Mouse (Mus musculus): ENCODE measurements around the gene Lsm12. TPM values are rescaled to one million over a fixed set of nuclear protein-coding genes. Genes with fewer than 3 reads are reported as not detected.

The Lsm12 gene
- polyA plus RNA-seq, 1 experiment from 2014 or later = 80.9 TPM

- Histone ChIP-seq H3K4me3 (replicated peaks; ENCODE audit: low read depth, low read length) (no peak overlapping the region), H3K9ac (replicated peaks; ENCODE audit: low read length) (no peak overlapping the region), H3K36me3 (ENCODE audit: control insufficient read depth, insufficient read depth, low read length) (peaks cover 1% of the 10 kb centered on the region; the same call in 1 of the 2 replicates), H3K27me3 (ENCODE audit: control insufficient read depth, insufficient read depth, low read length) (peaks cover 54% of the 10 kb centered on the region), H3K4me1 (ENCODE audit: control insufficient read depth, insufficient read depth, low read length) (0 out of 2 replicates have a peak, but pooled peaks cover 3% of the 10 kb centered on the region), H3K27ac (replicated peaks; ENCODE audit: low read depth, low read length) (no peak overlapping the region), H3K9me3 (ENCODE audit: control insufficient read depth, low read length) (no peaks in the 10 kb centered on the region), H3K4me2 (ENCODE audit: low read length) (no peak overlapping the region)
- ATAC-seq (ENCODE audit: low FRiP score, low TSS enrichment) (no peak), DNase-seq (no peak)
- WGBS = 9% methylated on average over 34 of the region's 34 CpGs
Observed at GRCm38 (mm10) chr11:102147213-102147989, 37.7 kb downstream of the Lsm12 start.

GRCm38 (mm10) chr11:102146531-102146930, 38.6 kb downstream of the Lsm12 start:
- ATAC-seq (ENCODE audit: low FRiP score, low TSS enrichment) (no peak), DNase-seq (no peak)
- peaks cover 56% of the 10 kb centered on the region for H3K27me3 ChIP-seq (ENCODE audit: control insufficient read depth, insufficient read depth, low read length)
- WGBS = 11% methylated on average over 17 of the region's 17 CpGs
- 0 out of 2 replicates have a peak, but pooled peaks cover 3% of the 10 kb centered on the region for H3K4me1 ChIP-seq (ENCODE audit: control insufficient read depth, insufficient read depth, low read length)
- H3K4me3 ChIP-seq (replicated peaks; ENCODE audit: low read depth, low read length) = no peak overlapping the region
- H3K4me2 ChIP-seq (ENCODE audit: low read length) = no peak overlapping the region
- H3K9ac ChIP-seq (replicated peaks; ENCODE audit: low read length) = no peak overlapping the region
- H3K36me3 ChIP-seq (ENCODE audit: control insufficient read depth, insufficient read depth, low read length) = no peaks in the 10 kb centered on the region
- H3K9me3 ChIP-seq (ENCODE audit: control insufficient read depth, low read length) = no peaks in the 10 kb centered on the region
- H3K27ac ChIP-seq (replicated peaks; ENCODE audit: low read depth, low read length) = no peak overlapping the region

DNA sequence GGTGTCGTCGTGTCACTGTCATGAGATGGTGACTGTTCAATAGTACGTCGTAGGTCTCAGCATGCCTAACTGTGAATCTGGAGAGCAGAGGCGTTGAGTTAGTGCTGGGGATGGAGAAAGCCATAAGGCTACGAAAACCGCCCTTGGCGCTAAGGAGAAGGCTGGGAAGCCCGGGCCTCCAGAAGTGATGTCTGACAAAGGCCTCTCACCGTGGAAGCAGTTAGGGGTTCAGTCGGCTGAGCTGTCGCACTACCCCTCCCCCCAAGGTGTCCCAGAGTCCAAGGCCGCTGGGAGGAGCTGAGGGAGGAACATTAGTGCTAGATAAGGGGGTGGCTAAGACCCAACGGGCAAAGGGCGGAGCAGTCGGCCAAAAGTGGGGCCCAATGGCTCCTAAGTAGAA, 39.1 kb downstream of the Lsm12 start:
- Histone ChIP-seq H3K4me1 (ENCODE audit: control insufficient read depth, insufficient read depth, low read length) (0 out of 2 replicates have a peak, but pooled peaks cover 3% of the 10 kb centered on the region), H3K9me3 (ENCODE audit: control insufficient read depth, low read length) (no peaks in the 10 kb centered on the region), H3K4me2 (ENCODE audit: low read length) (no peak overlapping the region), H3K9ac (replicated peaks; ENCODE audit: low read length) (no peak overlapping the region), H3K27ac (replicated peaks; ENCODE audit: low read depth, low read length) (no peak overlapping the region), H3K4me3 (replicated peaks; ENCODE audit: low read depth, low read length) (no peak overlapping the region), H3K36me3 (ENCODE audit: control insufficient read depth, insufficient read depth, low read length) (no peaks in the 10 kb centered on the region), H3K27me3 (ENCODE audit: control insufficient read depth, insufficient read depth, low read length) (peaks cover 56% of the 10 kb centered on the region)
- no peak for ATAC-seq (ENCODE audit: low FRiP score, low TSS enrichment)
- DNase-seq = no peak
- WGBS = 4% methylated on average over 16 of the region's 16 CpGs

DNA sequence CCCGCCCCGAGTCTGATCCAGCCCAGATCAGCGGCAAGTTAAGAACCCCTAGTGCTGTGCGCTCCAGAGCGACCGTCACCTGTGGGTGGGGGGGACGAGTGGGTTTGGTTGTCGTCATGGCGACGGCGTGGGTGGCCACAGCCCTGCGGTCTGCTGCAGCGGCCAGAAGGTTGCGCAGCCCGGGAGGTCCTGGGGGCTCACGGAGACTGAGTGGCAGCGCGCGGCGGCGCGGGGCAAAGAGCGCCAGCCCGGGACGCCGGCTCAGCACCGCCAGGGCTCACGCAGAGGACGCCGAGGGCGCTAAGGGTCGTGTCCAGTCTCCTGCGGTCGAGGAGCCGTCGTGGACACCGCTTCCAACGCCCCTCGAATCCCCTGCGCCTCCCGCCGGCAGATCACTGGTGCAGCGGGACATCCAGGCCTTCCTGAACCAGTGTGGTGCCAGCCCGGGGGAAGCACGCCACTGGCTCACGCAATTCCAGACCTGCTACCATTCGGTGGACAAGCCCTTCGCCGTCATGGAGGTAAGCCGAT, 39.6 kb downstream of the Lsm12 start, which contains the start of gene Nags:
Gene Nags (plus strand): TSS at position 43 of the 531 bp plus-strand sequence.
- DNase-seq (no peak), ATAC-seq (ENCODE audit: low FRiP score, low TSS enrichment) (no peak)
- Histone ChIP-seq H3K27ac (replicated peaks; ENCODE audit: low read depth, low read length) (no peak within 1 kb of the TSS), H3K9me3 (ENCODE audit: control insufficient read depth, low read length) (no peaks in the 10 kb centered on the region), H3K9ac (replicated peaks; ENCODE audit: low read length) (no peak within 1 kb of the TSS), H3K4me1 (ENCODE audit: control insufficient read depth, insufficient read depth, low read length) (0 out of 2 replicates have a peak, but pooled peaks cover 3% of the 10 kb centered on the region), H3K4me3 (replicated peaks; ENCODE audit: low read depth, low read length) (peak within 1 kb of the TSS; percentile 14; the same call in 1 of the 2 replicates), H3K36me3 (ENCODE audit: control insufficient read depth, insufficient read depth, low read length) (no peaks in the 10 kb centered on the region), H3K4me2 (ENCODE audit: low read length) (peak within 1 kb of the TSS; percentile 37), H3K27me3 (ENCODE audit: control insufficient read depth, insufficient read depth, low read length) (peaks cover 56% of the 10 kb centered on the region)
- 2% methylated on average over 50 of the region's 50 CpGs for WGBS

- peak overlapping the region; percentile 14; the same call in 1 of the 2 replicates for H3K4me3 ChIP-seq (replicated peaks; ENCODE audit: low read depth, low read length)
- DNase-seq (no peak), ATAC-seq (ENCODE audit: low FRiP score, low TSS enrichment) (no peak)
- no peaks in the 10 kb centered on the region for H3K9me3 ChIP-seq (ENCODE audit: control insufficient read depth, low read length)
- H3K36me3 ChIP-seq (ENCODE audit: control insufficient read depth, insufficient read depth, low read length) = no peaks in the 10 kb centered on the region
- 22% methylated on average over 13 of the region's 13 CpGs for WGBS
- H3K4me1 ChIP-seq (ENCODE audit: control insufficient read depth, insufficient read depth, low read length) = 0 out of 2 replicates have a peak, but pooled peaks cover 3% of the 10 kb centered on the region
- peaks cover 56% of the 10 kb centered on the region for H3K27me3 ChIP-seq (ENCODE audit: control insufficient read depth, insufficient read depth, low read length)
- no peak overlapping the region for H3K27ac ChIP-seq (replicated peaks; ENCODE audit: low read depth, low read length)
- peak overlapping the region; percentile 37 for H3K4me2 ChIP-seq (ENCODE audit: low read length)
- H3K9ac ChIP-seq (replicated peaks; ENCODE audit: low read length) = no peak overlapping the region
Observed at GRCm38 (mm10) chr11:102144957-102145470, 40.1 kb downstream of the Lsm12 start.

DNA sequence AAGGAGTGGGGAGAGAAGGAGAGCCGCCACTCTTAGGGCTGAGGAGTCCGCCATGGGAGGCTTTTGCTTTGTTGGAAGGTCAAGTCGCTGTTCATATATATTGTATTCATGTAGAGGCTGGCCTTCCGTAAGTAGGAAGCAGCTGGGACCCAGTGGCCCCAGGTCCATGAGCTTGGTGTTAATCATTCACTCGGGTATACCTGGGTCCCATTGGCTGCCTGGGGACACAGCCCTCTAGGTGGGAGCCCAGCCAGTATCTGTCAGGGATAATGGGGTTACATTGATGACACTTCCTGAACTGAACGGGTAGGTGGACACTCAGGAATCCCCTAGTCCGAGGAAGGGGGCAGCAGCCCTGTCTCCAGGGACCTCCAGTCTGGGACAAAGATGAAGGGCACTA, 42.7 kb downstream of the Lsm12 start:
- Histone ChIP-seq H3K9me3 (ENCODE audit: control insufficient read depth, low read length) (no peaks in the 10 kb centered on the region), H3K4me3 (replicated peaks; ENCODE audit: low read depth, low read length) (no peak overlapping the region), H3K36me3 (ENCODE audit: control insufficient read depth, insufficient read depth, low read length) (no peaks in the 10 kb centered on the region), H3K4me1 (ENCODE audit: control insufficient read depth, insufficient read depth, low read length) (0 out of 2 replicates have a peak, but pooled peaks cover 3% of the 10 kb centered on the region), H3K4me2 (ENCODE audit: low read length) (no peak overlapping the region), H3K27ac (replicated peaks; ENCODE audit: low read depth, low read length) (no peak overlapping the region), H3K27me3 (ENCODE audit: control insufficient read depth, insufficient read depth, low read length) (peaks cover 39% of the 10 kb centered on the region), H3K9ac (replicated peaks; ENCODE audit: low read length) (no peak overlapping the region)
- 71% methylated on average over 7 of the region's 7 CpGs for WGBS
- DNase-seq = no peak
- no peak for ATAC-seq (ENCODE audit: low FRiP score, low TSS enrichment)

DNA sequence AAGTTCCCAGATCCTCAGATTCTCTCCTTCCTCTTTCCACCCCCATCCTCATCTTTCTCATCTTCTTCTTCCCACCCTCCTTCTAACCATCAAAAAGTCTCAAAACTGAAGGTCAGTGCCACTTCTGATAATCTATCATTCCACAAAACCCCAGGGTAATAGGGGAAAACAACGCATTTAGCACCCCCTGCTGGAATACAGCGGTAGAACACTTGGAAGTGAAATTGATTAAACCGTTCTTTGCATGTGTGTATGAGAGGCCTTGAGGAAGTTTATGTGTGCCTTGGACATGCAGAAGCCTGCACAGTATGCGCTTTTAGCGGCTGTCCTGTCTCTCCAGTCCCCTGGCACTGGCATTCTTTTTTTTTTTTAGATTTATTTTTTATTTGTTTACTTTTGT, 44.6 kb downstream of the Lsm12 start:
- Histone ChIP-seq H3K4me1 (ENCODE audit: control insufficient read depth, insufficient read depth, low read length) (0 out of 2 replicates have a peak, but pooled peaks cover 3% of the 10 kb centered on the region), H3K36me3 (ENCODE audit: control insufficient read depth, insufficient read depth, low read length) (no peaks in the 10 kb centered on the region), H3K27ac (replicated peaks; ENCODE audit: low read depth, low read length) (no peak overlapping the region), H3K4me3 (replicated peaks; ENCODE audit: low read depth, low read length) (no peak overlapping the region), H3K9me3 (ENCODE audit: control insufficient read depth, low read length) (no peaks in the 10 kb centered on the region), H3K9ac (replicated peaks; ENCODE audit: low read length) (no peak overlapping the region), H3K4me2 (ENCODE audit: low read length) (no peak overlapping the region), H3K27me3 (ENCODE audit: control insufficient read depth, insufficient read depth, low read length) (peaks cover 21% of the 10 kb centered on the region)
- no peak for ATAC-seq (ENCODE audit: low FRiP score, low TSS enrichment)
- 2% methylated on average over 5 of the region's 5 CpGs for WGBS
- peak; percentile 85 for DNase-seq

DNA sequence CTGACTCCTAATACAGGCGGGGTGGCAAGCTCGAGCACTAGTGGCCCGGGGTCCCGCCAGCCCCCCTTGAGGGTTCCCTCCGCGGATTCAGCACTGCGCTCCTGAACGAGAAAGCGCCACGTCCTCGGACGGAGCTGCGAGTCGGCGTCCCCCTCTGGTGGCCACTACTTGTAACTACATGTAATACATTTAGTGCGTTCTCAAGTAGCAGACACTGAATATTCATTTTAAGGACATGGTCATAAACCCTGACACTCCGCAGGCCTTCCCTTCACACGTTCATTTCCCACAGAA, 46.7 kb downstream of the Lsm12 start:
- under 1% methylated on average over 18 of the region's 18 CpGs for WGBS
- no peaks in the 10 kb centered on the region for H3K9me3 ChIP-seq (ENCODE audit: control insufficient read depth, low read length)
- DNase-seq (peak; percentile 90), ATAC-seq (ENCODE audit: low FRiP score, low TSS enrichment) (no peak)
- no peak overlapping the region for H3K27ac ChIP-seq (replicated peaks; ENCODE audit: low read depth, low read length)
- H3K4me2 ChIP-seq (ENCODE audit: low read length) = peak overlapping the region; percentile 54
- H3K4me3 ChIP-seq (replicated peaks; ENCODE audit: low read depth, low read length) = peak overlapping the region; percentile 20
- H3K27me3 ChIP-seq (ENCODE audit: control insufficient read depth, insufficient read depth, low read length) = peaks cover 3% of the 10 kb centered on the region
- H3K9ac ChIP-seq (replicated peaks; ENCODE audit: low read length) = 0 out of 2 replicates have a peak overlapping the region, but pooled peaks have one; percentile 20
- H3K4me1 ChIP-seq (ENCODE audit: control insufficient read depth, insufficient read depth, low read length) = no peaks in the 10 kb centered on the region
- no peaks in the 10 kb centered on the region for H3K36me3 ChIP-seq (ENCODE audit: control insufficient read depth, insufficient read depth, low read length)

All from midbrain, embryonic 14.5 days (tissue).